Mouse (Mus musculus): ENCODE data around the gene Apol8.

- TF ChIP-seq CTCF (conservative IDR thresholded peaks at IDR 0.05; ENCODE audit: low read length) (peak; percentile 25), POU5F1 (IDR thresholded peaks at IDR 0.05; ENCODE audit: borderline replicate concordance, low read length) (no peak), NANOG (IDR thresholded peaks at IDR 0.05; ENCODE audit: borderline replicate concordance, low read length) (no peak)
Measured at GRCm38 (mm10) chr15:77740511-77741297, 16.1 kb downstream of the Apol8 start.
